Mouse (Mus musculus) brown adipose tissue, adult 24 weeks (tissue): ENCODE measurements around the gene Cnksr2. TPM values are rescaled to one million over a fixed set of nuclear protein-coding genes. Genes with fewer than 3 reads are reported as not detected.

ENCODE experiments used
- H3K27ac ChIP-seq: fragments of 200-500 bp; replicated peaks from 2 replicates; pipeline ENCODE4 v1.5.1; 2012; ENCODE audit warnings: low read depth, mild to moderate bottlenecking, low read length
- H3K4me1 ChIP-seq: fragments of 200-500 bp; 2 replicates; pipeline ENCODE4 v1.6.1; 2012; ENCODE audit warnings: low read length, mixed read lengths; ENCODE audit not compliant: control insufficient read depth, insufficient read depth, insufficient read length
- H3K4me3 ChIP-seq: fragments of 200-500 bp; 2 replicates; pipeline ENCODE4 v1.5.1; 2012; ENCODE audit warnings: low read depth, mild to moderate bottlenecking, low read length, moderate library complexity; ENCODE audit not compliant: insufficient read depth
- polyA plus RNA-seq: library from polyadenylated mRNA; stranded (reverse); fragments of >200 nt; gene quantifications from 2 replicates; pipeline ENCODE4 v1.2.4, GENCODE M21; 2012; ENCODE audit not compliant: missing spikeins, insufficient read depth, insufficient read length

The Cnksr2 gene
- polyA plus RNA-seq = 0.24 TPM in 1 of 2 replicates, not detected in the other

- no peaks in the 10 kb centered on the region for H3K4me1 ChIP-seq
- peak within 1 kb of the TSS; percentile 49 for H3K4me3 ChIP-seq
- H3K27ac ChIP-seq = no peak within 1 kb of the TSS
These were observed at the start of gene Cnksr2 for GRCm38 (mm10) chrX:158043057-158043843. Cnksr2 (minus strand) TSS chrX:158043294.

- no peaks in the 10 kb centered on the region for H3K4me1 ChIP-seq
- no peak overlapping the region for H3K27ac ChIP-seq
- peak overlapping the region; percentile 49; the same call in 1 of the 2 replicates for H3K4me3 ChIP-seq
These were observed 698 bp upstream of the Cnksr2 start for GRCm38 (mm10) chrX:158043844-158044140.

- H3K4me1 ChIP-seq = no peaks in the 10 kb centered on the region
- peak overlapping the region; percentile 49 for H3K4me3 ChIP-seq
- H3K27ac ChIP-seq = no peak overlapping the region
These were observed 638 bp downstream of the Cnksr2 start for GRCm38 (mm10) chrX:158042255-158043056.

GRCm38 (mm10) chrX:158041703-158042102 is 1.4 kb downstream of the Cnksr2 start:
- Histone ChIP-seq H3K4me3 (no peak overlapping the region), H3K27ac (no peak overlapping the region), H3K4me1 (no peaks in the 10 kb centered on the region)

- Histone ChIP-seq H3K4me1 (no peaks in the 10 kb centered on the region), H3K4me3 (no peak overlapping the region), H3K27ac (no peak overlapping the region)
These were observed 91.4 kb downstream of the Cnksr2 start for GRCm38 (mm10) chrX:157951698-157952097.

GRCm38 (mm10) chrX:157949256-157949655 is 93.8 kb downstream of the Cnksr2 start:
- no peak overlapping the region for H3K4me3 ChIP-seq
- no peaks in the 10 kb centered on the region for H3K4me1 ChIP-seq
- H3K27ac ChIP-seq = no peak overlapping the region

GRCm38 (mm10) chrX:157945121-157945520 is 98.0 kb downstream of the Cnksr2 start:
- Histone ChIP-seq H3K4me1 (no peaks in the 10 kb centered on the region), H3K4me3 (no peak overlapping the region), H3K27ac (no peak overlapping the region)

GRCm38 (mm10) chrX:157936611-157937010 is 106.5 kb downstream of the Cnksr2 start:
- Histone ChIP-seq H3K4me3 (no peak overlapping the region), H3K27ac (no peak overlapping the region), H3K4me1 (no peaks in the 10 kb centered on the region)

- Histone ChIP-seq H3K4me3 (no peak overlapping the region), H3K4me1 (no peaks in the 10 kb centered on the region), H3K27ac (no peak overlapping the region)
These were observed 123.0 kb downstream of the Cnksr2 start for GRCm38 (mm10) chrX:157920093-157920492.

GRCm38 (mm10) chrX:157829983-157830382 is 213.1 kb downstream of the Cnksr2 start:
- no peaks in the 10 kb centered on the region for H3K4me1 ChIP-seq
- no peak overlapping the region for H3K27ac ChIP-seq
- H3K4me3 ChIP-seq = no peak overlapping the region

- no peak overlapping the region for H3K27ac ChIP-seq
- H3K4me3 ChIP-seq = no peak overlapping the region
- no peaks in the 10 kb centered on the region for H3K4me1 ChIP-seq
These were observed 224.2 kb downstream of the Cnksr2 start for GRCm38 (mm10) chrX:157818921-157819260.

- no peaks in the 10 kb centered on the region for H3K4me1 ChIP-seq
- H3K4me3 ChIP-seq = peak within 1 kb of the TSS; percentile 31
- H3K27ac ChIP-seq = no peak within 1 kb of the TSS
These were observed 224.7 kb downstream of the Cnksr2 start, which contains the start of gene Klhl34 for GRCm38 (mm10) chrX:157818207-157818920. Klhl34 (plus strand) TSS chrX:157818435.

- Histone ChIP-seq H3K27ac (no peak overlapping the region), H3K4me3 (peak overlapping the region; percentile 31), H3K4me1 (no peaks in the 10 kb centered on the region)
These were observed 225.4 kb downstream of the Cnksr2 start for GRCm38 (mm10) chrX:157817571-157818206.

- no peak overlapping the region for H3K27ac ChIP-seq
- H3K4me1 ChIP-seq = no peaks in the 10 kb centered on the region
These were observed 233.4 kb downstream of the Cnksr2 start for GRCm38 (mm10) chrX:157809721-157810120.

GRCm38 (mm10) chrX:157801669-157802068 is 241.4 kb downstream of the Cnksr2 start:
- H3K4me3 ChIP-seq = no peak overlapping the region
- H3K27ac ChIP-seq = no peak overlapping the region
- no peaks in the 10 kb centered on the region for H3K4me1 ChIP-seq

More at GRCm38 (mm10) chrX:157809721-157810120, 233.4 kb downstream of the Cnksr2 start:
- no peak overlapping the region for H3K4me3 ChIP-seq
